Mouse (Mus musculus) hindbrain, embryonic 14.5 days (tissue): Measurements from ENCODE around the gene Ccdc8. TPM values are rescaled to one million over a fixed set of nuclear protein-coding genes. Genes with fewer than 3 reads are reported as not detected.
"Not testable (repeated sequence)": the region's sequence is repeated elsewhere in the genome, so short reads cannot be mapped to it uniquely, and the experiment has no call there.

Source experiments
- ATAC-seq: fragments of 200-750 bp; cut with Nextera tagmentation; 2 replicates; pipeline ENCODE4 v1.8.0; 2017; ENCODE audit warnings: moderate number of reproducible peaks, mild to moderate bottlenecking, moderate TSS enrichment, moderate library complexity; ENCODE audit not compliant: low FRiP score
- DNase-seq: peaks from one replicate; pipeline ENCODE4 v3.0.0-alpha.2; 2015; ENCODE audit warnings: low spot score
- H3K27ac ChIP-seq: fragments of 300-500 bp; sonication (generic); 2 replicates; pipeline ENCODE4 v1.5.1; 2014; ENCODE audit warnings: mild to moderate bottlenecking, moderate library complexity
- H3K27me3 ChIP-seq: fragments of 300-500 bp; sonication (generic); 2 replicates; pipeline ENCODE4 v1.6.1; 2014; ENCODE audit warnings: mild to moderate bottlenecking, low read length, mixed read lengths; ENCODE audit not compliant: control insufficient read depth, insufficient read depth
- H3K36me3 ChIP-seq: fragments of 300-500 bp; sonication (generic); replicated peaks from 2 replicates; pipeline ENCODE4 v1.6.1; 2014; ENCODE audit not compliant: control insufficient read depth, insufficient read depth
- H3K4me1 ChIP-seq: fragments of 300-500 bp; sonication (generic); replicated peaks from 2 replicates; pipeline ENCODE4 v1.6.1; 2014; ENCODE audit warnings: antibody characterized with exemption, low read length, mixed read lengths; ENCODE audit not compliant: control insufficient read depth, insufficient read depth
- H3K4me2 ChIP-seq: fragments of 300-500 bp; sonication (generic); replicated peaks from 2 replicates; pipeline ENCODE4 v1.6.1; 2014; ENCODE audit warnings: mild to moderate bottlenecking, moderate library complexity
- H3K4me3 ChIP-seq: fragments of 300-500 bp; sonication (generic); replicated peaks from 2 replicates; pipeline ENCODE4 v1.5.1; 2014; ENCODE audit warnings: mild to moderate bottlenecking, low read length
- H3K9ac ChIP-seq: fragments of 300-500 bp; sonication (generic); 2 replicates; pipeline ENCODE4 v1.6.1; 2014
- H3K9me3 ChIP-seq: fragments of 300-500 bp; sonication (generic); 2 replicates; pipeline ENCODE4 v1.6.1; 2016; ENCODE audit warnings: low read length; ENCODE audit not compliant: control insufficient read depth
- WGBS: fragments of 180-500 bp; shearing (Covaris S2); extraction: QIAGEN DNeasy Blood & Tissue Kit; methylation state at CpG from one replicate; pipeline ENCODE4 v1.1.7; 2014; 5-methylcytosine and 5-hydroxymethylcytosine counted together
- polyA plus RNA-seq: library from polyadenylated mRNA; unstranded; fragments of >200 nt; fragmentation: Nextera tagmentation; extraction: Ambion mirVana; gene quantifications from 2 replicates; pipeline ENCODE4 v1.2.1, GENCODE M21; 2014

Ccdc8 gene
- polyA plus RNA-seq, 1 experiment from 2014 or later: 5.4 TPM

DNA sequence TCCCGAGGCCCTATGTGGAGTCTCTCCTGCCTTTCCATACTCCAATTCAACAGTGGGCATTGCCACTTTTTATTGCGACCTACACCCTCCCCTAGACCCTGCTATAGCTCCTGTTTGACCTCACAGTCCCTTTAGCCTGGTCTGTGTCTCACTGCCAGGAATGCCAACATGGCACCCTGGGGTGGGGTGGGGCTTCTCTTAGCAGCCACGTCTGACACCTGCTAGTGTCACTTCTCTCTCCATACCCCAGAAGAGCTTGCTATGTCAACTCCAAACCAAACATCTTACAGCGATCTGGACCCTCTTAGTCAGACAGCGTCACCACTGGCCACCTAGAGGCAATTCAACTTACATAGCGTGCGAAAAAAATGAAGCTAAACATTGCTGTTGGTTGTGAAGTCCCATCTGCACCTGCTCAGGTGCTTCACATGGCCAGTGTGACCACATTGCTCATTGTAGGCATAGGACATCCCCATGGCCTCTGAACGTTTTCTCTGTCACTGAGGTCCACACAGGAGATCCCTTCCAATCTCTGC is 43.5 kb upstream of the Ccdc8 start:
- Histone ChIP-seq H3K27me3 (0 out of 2 replicates have a peak, but pooled peaks cover 5% of the 10 kb centered on the region), H3K9ac (peak overlapping the region; percentile 98), H3K9me3 (no peaks in the 10 kb centered on the region), H3K4me2 (peak overlapping the region; percentile 96), H3K4me3 (peak overlapping the region; percentile 90), H3K4me1 (peaks cover 48% of the 10 kb centered on the region), H3K36me3 (peaks cover 8% of the 10 kb centered on the region), H3K27ac (peak overlapping the region; percentile 96)
- 47% methylated on average over 8 of the region's 8 CpGs for WGBS
- DNase-seq (no peak), ATAC-seq (no peak)

GRCm38 (mm10) chr7:16949908-16950841 is 42.3 kb upstream of the Ccdc8 start:
- Histone ChIP-seq H3K4me1 (peaks cover 44% of the 10 kb centered on the region), H3K4me2 (peak overlapping the region; percentile 96), H3K27ac (peak overlapping the region; percentile 96), H3K36me3 (peaks cover 8% of the 10 kb centered on the region), H3K27me3 (0 out of 2 replicates have a peak, but pooled peaks cover 5% of the 10 kb centered on the region), H3K4me3 (peak overlapping the region; percentile 90), H3K9me3 (no peaks in the 10 kb centered on the region), H3K9ac (peak overlapping the region; percentile 98)
- peak; percentile 70 for ATAC-seq
- WGBS: 10% methylated on average over 29 of the region's 29 CpGs
- peak; percentile 88 for DNase-seq

- peak; percentile 39 for ATAC-seq
- peak; percentile 88 for DNase-seq
- no peak overlapping the region for H3K9ac ChIP-seq
- no peak overlapping the region for H3K4me2 ChIP-seq
- peaks cover 8% of the 10 kb centered on the region for H3K36me3 ChIP-seq
- 33% methylated on average over 18 of the region's 18 CpGs for WGBS
- H3K9me3 ChIP-seq: no peaks in the 10 kb centered on the region
- no peak overlapping the region for H3K4me3 ChIP-seq
- H3K27ac ChIP-seq: peak overlapping the region; percentile 96; the same call in 1 of the 2 replicates
- H3K4me1 ChIP-seq: peaks cover 37% of the 10 kb centered on the region
- 0 out of 2 replicates have a peak, but pooled peaks cover 3% of the 10 kb centered on the region for H3K27me3 ChIP-seq
Observed at GRCm38 (mm10) chr7:16950861-16951635, 41.5 kb upstream of the Ccdc8 start.

- not testable (repeated sequence) for H3K4me2 ChIP-seq, DNase-seq, H3K9ac ChIP-seq, H3K27ac ChIP-seq, H3K27me3 ChIP-seq, H3K36me3 ChIP-seq, H3K9me3 ChIP-seq, ATAC-seq, H3K4me3 ChIP-seq
- 71% methylated on average over 2 of the region's 2 CpGs for WGBS
- H3K4me1 ChIP-seq: peaks cover 37% of the 10 kb centered on the region
Observed at GRCm38 (mm10) chr7:16953776-16954175, 38.7 kb upstream of the Ccdc8 start.

GRCm38 (mm10) chr7:16955712-16956111 is 36.8 kb upstream of the Ccdc8 start:
- H3K27me3 ChIP-seq: no peaks in the 10 kb centered on the region
- H3K36me3 ChIP-seq: no peaks in the 10 kb centered on the region
- no peaks in the 10 kb centered on the region for H3K9me3 ChIP-seq
- H3K4me3 ChIP-seq: no peak overlapping the region
- DNase-seq (no peak), ATAC-seq (no peak)
- no peak overlapping the region for H3K4me2 ChIP-seq
- H3K9ac ChIP-seq: no peak overlapping the region
- H3K4me1 ChIP-seq: peaks cover 35% of the 10 kb centered on the region
- H3K27ac ChIP-seq: 0 out of 2 replicates have a peak overlapping the region, but pooled peaks have one; percentile 87
- 88% methylated on average over 4 of the region's 4 CpGs for WGBS

DNA sequence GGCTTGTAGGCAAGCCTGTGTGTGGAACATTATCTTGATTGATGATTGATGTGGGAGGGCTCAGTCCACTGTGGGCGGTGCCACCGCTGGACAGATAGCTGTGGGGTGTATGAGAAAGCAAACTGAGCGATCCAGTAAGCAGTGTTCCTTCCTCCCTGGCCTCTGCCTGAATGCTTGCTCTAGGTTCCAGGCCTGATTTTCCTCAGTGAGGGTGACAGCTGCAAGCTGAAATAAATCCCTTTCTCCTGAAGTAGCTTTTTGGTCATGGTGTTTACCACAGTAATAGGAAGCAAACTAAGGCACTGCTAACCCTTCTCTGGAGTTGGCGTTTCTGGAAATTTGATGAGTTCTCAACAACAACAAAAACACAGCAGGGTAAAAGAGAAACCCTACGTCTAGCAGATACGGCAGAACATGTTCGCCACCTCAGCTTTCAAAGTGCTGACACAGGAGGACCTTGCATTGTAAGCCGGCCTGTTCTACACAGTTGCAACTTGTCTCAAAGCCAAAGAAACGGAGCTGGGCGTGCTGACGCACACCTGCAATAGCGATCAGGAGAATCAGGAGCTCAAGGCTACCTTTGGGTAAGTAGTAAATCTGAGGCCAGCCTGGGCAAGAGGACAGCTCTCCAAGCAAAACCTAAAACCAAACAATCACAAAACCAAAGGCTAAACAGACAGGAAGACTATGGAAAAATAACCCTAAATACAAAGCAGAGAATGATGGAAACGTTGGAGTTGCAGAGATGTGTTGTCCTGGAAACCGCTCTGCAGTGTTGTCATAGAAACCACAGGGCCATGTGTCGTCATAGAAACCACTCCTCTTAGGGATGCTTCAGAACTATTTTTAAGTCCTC is 35.9 kb upstream of the Ccdc8 start:
- ATAC-seq: peak; percentile 64
- H3K4me2 ChIP-seq: peak overlapping the region; percentile 34
- DNase-seq: peak; percentile 79
- H3K9me3 ChIP-seq: no peaks in the 10 kb centered on the region
- peak overlapping the region; percentile 87 for H3K27ac ChIP-seq
- no peak overlapping the region for H3K4me3 ChIP-seq
- H3K27me3 ChIP-seq: no peaks in the 10 kb centered on the region
- 31% methylated on average over 15 of the region's 15 CpGs for WGBS
- peak overlapping the region; percentile 34 for H3K9ac ChIP-seq
- H3K4me1 ChIP-seq: peaks cover 44% of the 10 kb centered on the region
- H3K36me3 ChIP-seq: no peaks in the 10 kb centered on the region

DNA sequence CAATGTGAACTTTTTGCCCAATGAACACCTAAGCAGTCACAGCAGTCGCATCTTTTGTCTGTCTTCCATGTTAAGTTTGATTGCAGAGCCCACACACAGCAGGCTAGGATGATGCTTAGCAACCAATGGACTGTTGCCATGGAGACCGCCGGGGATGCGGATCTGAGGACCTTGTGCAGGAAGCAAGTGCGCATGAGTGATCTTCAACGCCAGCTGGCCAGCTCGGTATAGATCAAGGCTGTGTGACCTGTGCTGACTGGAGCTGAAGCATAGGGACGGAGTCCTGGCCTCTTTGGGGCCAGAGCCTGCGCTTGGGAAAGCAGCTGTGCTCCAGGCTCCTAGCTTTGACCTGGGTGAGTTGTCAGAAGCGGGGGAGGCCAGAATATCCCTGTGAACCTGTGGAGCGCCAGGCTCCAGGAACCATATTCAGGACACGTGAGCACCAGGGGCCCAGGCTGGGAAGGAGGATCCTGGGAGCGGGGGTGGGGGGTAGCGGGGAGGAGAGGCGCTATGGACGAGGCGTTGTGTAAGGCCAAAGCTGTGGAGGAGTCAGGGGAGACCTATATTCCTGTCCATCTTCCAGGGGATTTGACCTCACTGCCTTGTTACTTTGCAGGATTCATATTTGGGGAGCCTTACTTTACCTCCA is 32.8 kb upstream of the Ccdc8 start, which contains the start of gene Pnmal1:
Gene Pnmal1 (plus strand): TSS at position 141 of the 649 bp plus-strand sequence.
- peak within 1 kb of the TSS; percentile 59 for H3K9ac ChIP-seq
- H3K9me3 ChIP-seq: no peaks in the 10 kb centered on the region
- H3K36me3 ChIP-seq: 0 out of 2 replicates have a peak, but pooled peaks cover 5% of the 10 kb centered on the region
- no peaks in the 10 kb centered on the region for H3K27me3 ChIP-seq
- peak within 1 kb of the TSS; percentile 36 for H3K4me3 ChIP-seq
- H3K4me1 ChIP-seq: peaks cover 51% of the 10 kb centered on the region
- 4% methylated on average over 17 of the region's 17 CpGs for WGBS
- peak; percentile 95 for ATAC-seq
- peak within 1 kb of the TSS; percentile 67 for H3K4me2 ChIP-seq
- peak within 1 kb of the TSS; percentile 93 for H3K27ac ChIP-seq
- DNase-seq: peak; percentile 95

- DNase-seq (no peak), ATAC-seq (no peak)
- 78% methylated on average over 5 of the region's 5 CpGs for WGBS
- Histone ChIP-seq H3K27me3 (no peaks in the 10 kb centered on the region), H3K27ac (no peak overlapping the region), H3K4me3 (no peak overlapping the region), H3K4me2 (peak overlapping the region; percentile 67), H3K9me3 (no peaks in the 10 kb centered on the region), H3K36me3 (0 out of 2 replicates have a peak, but pooled peaks cover 5% of the 10 kb centered on the region), H3K4me1 (peaks cover 47% of the 10 kb centered on the region), H3K9ac (no peak overlapping the region)
Observed at GRCm38 (mm10) chr7:16961678-16962077, 30.8 kb upstream of the Ccdc8 start.
